Mouse (Mus musculus) cerebellum, adult 11-12 months (tissue): Measurements from ENCODE around the gene Sult2a7.

ENCODE experiments used
- DNase-seq: peaks from one replicate; pipeline ENCODE4 v3.0.0; 2022

The Sult2a7 gene

DNA sequence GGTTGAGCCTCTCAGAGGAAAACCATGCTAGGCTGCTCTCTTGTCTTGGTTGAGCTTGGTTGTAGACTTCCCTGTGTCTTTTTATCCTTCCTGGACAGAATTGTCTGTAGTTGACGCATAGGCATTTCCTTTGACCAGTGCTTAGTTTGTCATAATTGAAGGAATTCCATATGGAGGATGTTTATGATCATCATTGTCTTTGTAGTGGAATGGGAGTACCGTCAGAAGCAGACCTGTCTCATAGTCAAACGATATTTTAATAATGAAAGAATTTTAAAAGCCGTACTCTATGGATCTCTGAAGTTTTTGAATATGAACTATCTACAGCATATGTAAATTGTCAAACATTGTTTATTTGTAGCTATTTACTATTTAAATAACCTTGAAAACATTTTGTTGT is at the start of gene Sult2a7:
Sult2a7 (minus strand) TSS at position 101 of the 400 bp plus-strand sequence.
- no peak for DNase-seq

- no peak for DNase-seq
These were observed 31.2 kb upstream of the Sult2a7 start for GRCm38 (mm10) chr7:14525280-14525679.

GRCm38 (mm10) chr7:14522636-14523035 is 28.6 kb upstream of the Sult2a7 start:
- no peak for DNase-seq

DNA sequence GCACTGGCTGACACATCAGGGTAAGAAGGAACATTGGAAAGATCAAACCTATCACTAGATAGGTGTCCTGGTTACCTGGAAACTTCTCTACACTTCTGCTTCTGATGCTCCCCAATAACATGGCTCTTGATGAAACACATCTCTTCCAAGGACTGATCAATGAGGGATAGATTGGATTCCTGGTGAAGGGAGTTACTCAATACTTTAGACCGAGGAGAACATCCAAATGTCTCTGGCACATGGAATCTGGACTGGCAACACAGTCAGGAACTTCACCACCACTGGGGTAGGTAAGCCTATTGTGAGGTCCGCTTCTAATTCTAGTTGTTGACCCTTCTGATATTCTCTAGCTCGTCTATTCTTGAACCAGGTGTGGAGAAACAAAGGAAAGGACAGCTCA is 24.3 kb upstream of the Sult2a7 start:
- DNase-seq: no peak

DNA sequence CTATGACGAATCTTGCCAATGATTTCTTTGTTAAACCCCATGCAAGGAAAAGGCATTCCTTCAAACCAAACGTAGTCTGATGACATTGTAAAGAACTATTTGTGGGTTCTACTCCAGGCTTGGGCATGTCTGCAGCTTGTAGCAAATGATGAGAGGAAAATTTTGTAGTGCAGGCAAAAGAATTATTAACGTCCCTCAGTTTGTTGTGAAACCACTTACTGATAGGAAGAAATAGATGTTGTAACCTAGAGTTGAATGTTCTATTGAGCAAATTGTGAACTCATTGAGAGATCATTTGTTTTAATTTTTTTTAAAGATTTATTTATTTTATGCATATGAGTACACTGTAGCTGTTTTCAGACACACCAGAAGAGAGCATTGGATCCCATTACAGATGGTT is 1.1 kb downstream of the Sult2a7 start:
- DNase-seq: no peak

- no peak for DNase-seq
These were observed 47.5 kb downstream of the Sult2a7 start, which contains the start of gene Sult2a8 for GRCm38 (mm10) chr7:14446534-14446933. Gene Sult2a8 (minus strand): TSS chr7:14446769.

DNA sequence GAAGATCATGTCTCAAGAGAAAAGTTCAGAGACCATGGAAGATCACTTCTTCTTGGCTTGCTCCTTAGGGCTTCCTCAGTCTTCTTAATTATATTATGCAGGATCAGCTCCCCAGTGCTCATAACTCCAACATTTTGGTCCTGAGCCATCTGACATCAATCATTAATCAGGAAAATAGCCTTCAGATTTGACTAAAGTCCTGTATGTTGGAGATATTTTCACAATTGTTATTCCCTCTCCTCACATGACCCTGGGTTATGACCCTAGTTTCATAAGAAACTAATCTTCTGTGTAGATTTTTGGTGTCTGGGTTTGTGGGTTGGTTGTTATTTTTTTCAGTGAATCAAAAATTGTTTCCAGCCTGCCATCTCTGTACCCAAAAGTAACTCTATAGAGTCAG is 54.4 kb downstream of the Sult2a7 start:
- DNase-seq: no peak

DNA sequence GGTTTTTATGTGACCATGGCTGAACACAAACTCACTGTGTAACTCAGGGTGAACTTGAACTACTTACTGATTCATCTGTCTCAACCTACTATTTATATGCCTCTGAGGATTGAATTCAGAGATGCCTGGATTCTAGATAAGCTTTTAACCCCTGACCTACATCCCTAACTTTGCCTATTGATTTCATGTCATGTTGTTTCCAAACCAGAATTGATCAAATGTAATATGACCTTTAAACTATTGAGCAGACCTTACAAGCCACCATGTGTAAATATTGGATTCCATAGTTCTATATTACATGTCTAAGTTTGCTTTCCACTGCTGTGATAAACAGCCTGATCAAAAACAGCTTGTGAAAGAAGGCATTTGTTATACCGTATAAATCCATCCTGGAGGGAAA is 55.5 kb downstream of the Sult2a7 start:
- DNase-seq: no peak

GRCm38 (mm10) chr7:14438029-14438428 is 56.0 kb downstream of the Sult2a7 start:
- DNase-seq: no peak
